Mouse (Mus musculus): ENCODE measurements around the gene H2-Q2.

DNA sequence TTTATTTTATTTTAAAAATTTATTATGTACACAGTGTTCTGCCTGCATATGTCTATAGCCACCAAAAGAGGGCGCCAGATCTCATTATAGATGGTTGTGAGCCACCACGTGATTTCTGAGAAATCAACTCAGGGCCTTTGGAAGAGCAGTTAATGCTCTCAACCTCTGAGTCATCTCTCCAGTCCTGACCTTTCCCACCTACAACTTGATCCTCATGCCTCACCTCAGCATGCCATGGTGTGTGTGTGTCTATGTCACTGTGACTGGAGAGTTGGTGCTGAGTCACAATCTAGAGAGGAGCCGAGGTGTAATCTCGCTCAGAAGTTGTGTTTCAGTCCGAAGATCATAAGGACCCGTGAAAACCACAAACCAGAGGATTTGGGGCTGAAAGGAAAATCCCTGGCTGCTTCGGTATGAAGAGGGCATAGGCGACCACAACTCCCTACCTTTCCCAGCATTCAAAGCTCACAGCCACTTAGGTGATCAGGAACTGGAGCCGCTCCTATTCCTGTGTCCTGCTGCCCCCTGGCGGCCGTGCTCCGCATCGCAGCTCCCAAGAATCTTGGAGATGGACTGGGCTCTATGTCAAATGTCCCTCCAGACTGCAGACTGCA is 40.3 kb upstream of the H2-Q2 start:
- TF ChIP-seq CTCF (conservative IDR thresholded peaks at IDR 0.05; ENCODE audit: low read length) (peak; percentile 90), NANOG (IDR thresholded peaks at IDR 0.05; ENCODE audit: borderline replicate concordance, low read length) (no peak)

All from E14TG2a.4 (cell line).